Mouse (Mus musculus) leukemia stem cell, adult 10-12 weeks (primary cell): ENCODE data around the gene Nup93. TPM values are rescaled to one million over a fixed set of nuclear protein-coding genes. Genes with fewer than 3 reads are reported as not detected.

Source experiments
- polyA plus RNA-seq: library from polyadenylated mRNA; stranded (reverse); fragments of >175 nt; gene quantifications from 2 replicates; pipeline ENCODE4 v1.2.3, GENCODE M21; 2012; ENCODE audit warnings: low replicate concordance

The Nup93 gene
- polyA plus RNA-seq, result 2.9 and 5.0 TPM in 2 replicates

GRCm38 (mm10) chr8:94214252-94215173 lies at the start of gene Nup93:
Gene Nup93 (plus strand): TSS chr8:94214564.

DNA sequence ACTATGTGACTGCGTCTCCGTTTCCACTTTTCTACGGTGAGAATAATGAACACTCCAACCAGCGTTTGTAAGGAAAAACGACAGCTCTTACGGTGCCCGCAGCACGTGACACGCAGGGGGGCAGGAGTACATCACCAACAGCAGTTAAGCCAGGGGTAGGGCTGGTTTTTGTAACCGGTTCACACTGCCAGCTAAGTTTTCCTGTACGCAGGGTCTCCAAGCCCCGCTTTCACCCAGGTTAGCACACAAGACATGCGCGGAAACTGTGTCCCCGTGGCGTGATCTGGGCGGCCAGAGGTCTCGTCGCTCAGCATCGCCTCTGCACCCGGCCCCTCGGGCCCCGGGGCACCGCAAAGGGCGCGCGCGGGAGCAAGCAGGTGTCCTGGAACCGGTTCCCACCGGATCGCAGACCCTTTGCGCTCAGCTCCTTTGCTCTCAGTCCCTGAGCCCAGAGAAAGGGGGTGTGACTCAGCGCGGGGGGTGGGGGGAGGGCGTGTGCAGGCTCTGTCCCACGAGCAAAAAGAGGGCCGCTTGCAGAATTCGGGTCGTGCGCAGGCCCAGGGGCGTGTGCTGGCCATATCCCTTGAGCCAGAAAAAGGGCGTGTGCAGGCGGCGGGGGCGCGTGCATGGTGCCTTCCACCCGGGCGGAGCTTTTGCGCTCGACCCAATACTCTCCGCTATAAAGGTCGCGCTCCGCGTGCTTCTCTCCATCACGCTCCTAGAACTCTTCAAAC lies 42.1 kb upstream of the Nup93 start, which contains the start of gene Mt2:
Mt2 (plus strand) TSS at position 590 of the 734 bp plus-strand sequence.

GRCm38 (mm10) chr8:94178857-94179712 lies 35.3 kb upstream of the Nup93 start, which contains the start of gene Mt1:
Gene Mt1 (plus strand): TSS chr8:94179082.

DNA sequence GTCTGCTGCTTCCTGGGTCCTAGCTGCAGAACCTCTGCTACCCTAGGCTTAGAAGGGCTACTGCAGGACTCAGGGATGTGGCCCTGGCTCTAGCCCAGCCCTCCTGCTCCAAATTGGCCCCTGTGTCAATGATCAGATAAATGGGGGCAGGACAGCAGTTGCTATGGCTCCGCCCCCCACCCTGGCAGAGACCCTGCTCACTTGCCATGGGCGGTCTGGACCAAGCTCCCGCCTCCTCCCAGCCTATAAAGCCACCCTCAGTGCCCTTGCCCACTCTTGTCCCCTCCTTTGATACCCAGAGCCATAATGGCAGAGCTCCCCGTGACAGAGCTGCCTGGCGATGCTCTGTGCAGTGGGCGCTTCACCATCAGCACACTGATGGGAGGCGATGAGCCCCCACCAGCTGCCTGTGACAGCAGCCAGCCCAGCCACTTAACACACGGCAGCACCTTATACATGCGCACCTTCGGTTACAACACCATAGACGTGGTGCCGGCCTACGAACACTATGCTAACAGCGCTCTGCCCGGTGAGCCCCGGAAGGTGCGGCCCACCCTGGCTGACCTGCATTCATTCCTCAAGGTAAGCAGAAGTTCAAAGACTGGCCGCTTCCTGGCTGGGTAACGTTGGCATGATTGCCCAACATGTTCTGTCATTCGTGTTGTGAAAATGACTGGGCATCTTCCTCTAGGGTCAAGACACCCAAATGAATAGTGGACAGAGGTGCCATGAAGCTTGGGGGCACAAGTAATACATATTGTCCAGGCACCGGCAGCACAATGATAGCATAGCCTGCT lies 114.8 kb downstream of the Nup93 start, which contains the start of gene Slc12a3:
Slc12a3 (plus strand) TSS at position 270 of the 797 bp plus-strand sequence.

Other genes starting within 250 kb of the Nup93 start
- 57.3 and 109 TPM in 2 replicates for gene Amfr, start 201.7 kb upstream of the Nup93 start, polyA plus RNA-seq
- 622 and 727 TPM in 2 replicates for gene Nudt21, start 177.5 kb upstream of the Nup93 start, polyA plus RNA-seq
- gene Ogfod1, start 177.4 kb upstream of the Nup93 start, polyA plus RNA-seq, result 1.5 and 3.1 TPM in 2 replicates
- 1.3 and 3.2 TPM in 2 replicates for gene Bbs2, start 115.6 kb upstream of the Nup93 start, polyA plus RNA-seq
- not detected in 2 replicates for gene Mt4, start 77.4 kb upstream of the Nup93 start, polyA plus RNA-seq
- not detected in 2 replicates for gene Mt3, start 62.0 kb upstream of the Nup93 start, polyA plus RNA-seq
- gene Mt2, start 41.9 kb upstream of the Nup93 start, polyA plus RNA-seq, result 287 and 345 TPM in 2 replicates
- 66.7 and 296 TPM in 2 replicates for gene Mt1, start 35.5 kb upstream of the Nup93 start, polyA plus RNA-seq
- gene Slc12a3, start 114.6 kb downstream of the Nup93 start, polyA plus RNA-seq, result 0.14 and 0.17 TPM in 2 replicates
- 97.5 and 121 TPM in 2 replicates for gene Herpud1, start 171.9 kb downstream of the Nup93 start, polyA plus RNA-seq
- gene Nlrc5, start 219.8 kb downstream of the Nup93 start, polyA plus RNA-seq, result 36.7 and 53.1 TPM in 2 replicates